Mouse (Mus musculus): ENCODE data around the gene Cep55. TPM values are rescaled to one million over a fixed set of nuclear protein-coding genes. Genes with fewer than 3 reads are reported as not detected.
A peak's percentile ranks its signal among the peaks of the same experiment; 100 is the strongest.

Gene Cep55
- polyA plus RNA-seq, 1 experiment from 2014 or later: 49.2 TPM

GRCm38 (mm10) chr19:38086948-38087551, 32.2 kb downstream of the Cep55 start:
- no peak overlapping the region for H3K27ac ChIP-seq (replicated peaks)
- 71% methylated on average over 11 of the region's 11 CpGs for WGBS
- no peak for DNase-seq (ENCODE audit: low spot score)

GRCm38 (mm10) chr19:38089358-38089757, 34.5 kb downstream of the Cep55 start:
- H3K27ac ChIP-seq (replicated peaks): no peak overlapping the region
- H3K36me3 ChIP-seq: no peaks in the 10 kb centered on the region
- 88% methylated on average over 8 of the region's 8 CpGs for WGBS
- H3K4me1 ChIP-seq: peaks cover 9% of the 10 kb centered on the region
- H3K4me3 ChIP-seq: no peak overlapping the region
- H3K9me3 ChIP-seq (replicated peaks): no peaks in the 10 kb centered on the region
- no peak for DNase-seq (ENCODE audit: low spot score)
- peaks cover 10% of the 10 kb centered on the region for H3K27me3 ChIP-seq (ENCODE audit: low read depth, poor library complexity, severe bottlenecking)

More at GRCm38 (mm10) chr19:38086948-38087551, 32.2 kb downstream of the Cep55 start:
- Histone ChIP-seq H3K9me3 (replicated peaks) (no peaks in the 10 kb centered on the region), H3K4me1 (peaks cover 7% of the 10 kb centered on the region), H3K36me3 (no peaks in the 10 kb centered on the region), H3K27me3 (ENCODE audit: low read depth, poor library complexity, severe bottlenecking) (no peaks in the 10 kb centered on the region; the same call in 1 of the 2 replicates), H3K4me3 (no peak overlapping the region)

DNA sequence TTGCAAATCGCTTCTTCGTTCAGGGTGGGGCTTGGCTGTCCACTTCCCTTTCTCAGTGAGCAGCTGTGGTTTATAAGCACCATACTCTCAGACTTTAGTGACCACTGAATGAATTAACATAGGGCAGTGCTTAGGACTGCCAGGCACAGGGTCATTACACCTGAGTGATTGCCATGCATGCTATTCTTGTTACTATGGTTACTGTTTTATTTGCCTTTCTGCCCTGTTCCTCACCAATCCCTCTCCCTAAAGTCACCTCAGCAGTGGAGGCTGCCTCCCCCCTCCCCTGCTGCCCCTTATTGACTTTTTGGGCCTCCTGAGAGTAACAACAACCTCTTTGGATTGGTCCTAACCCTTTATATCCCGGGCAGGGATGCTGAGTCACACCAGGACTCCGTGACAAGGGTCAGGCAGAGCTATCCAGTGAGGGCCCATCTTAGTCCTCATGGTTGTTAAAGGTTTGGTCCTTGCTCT, 36.7 kb downstream of the Cep55 start:
- DNase-seq (ENCODE audit: low spot score): no peak

DNA sequence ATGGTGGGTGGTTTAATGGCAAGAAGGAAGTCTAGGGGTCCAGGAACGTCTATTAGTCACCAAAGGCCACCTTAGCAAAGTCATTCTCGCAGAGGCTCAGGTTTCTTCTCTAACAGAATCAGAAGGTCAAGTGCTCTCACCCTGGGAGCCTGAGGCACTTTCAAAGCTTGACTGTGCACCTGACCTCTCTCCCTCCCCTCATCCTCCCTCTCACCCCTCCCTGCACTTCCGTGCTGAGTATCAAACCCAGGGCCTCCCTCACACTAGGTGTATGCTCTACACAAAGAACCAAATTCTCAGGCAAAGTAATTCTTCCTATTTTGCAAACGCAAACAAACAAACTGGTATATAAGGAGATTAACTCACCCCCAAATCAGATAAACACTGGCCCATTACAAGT, 41.4 kb downstream of the Cep55 start:
- no peaks in the 10 kb centered on the region; the same call in 1 of the 2 replicates for H3K9me3 ChIP-seq (replicated peaks)
- peaks cover 63% of the 10 kb centered on the region for H3K27me3 ChIP-seq (ENCODE audit: low read depth, poor library complexity, severe bottlenecking)
- WGBS: 12% methylated on average over 4 of the region's 4 CpGs
- H3K4me3 ChIP-seq: no peak overlapping the region
- H3K36me3 ChIP-seq: no peaks in the 10 kb centered on the region
- H3K4me1 ChIP-seq: peaks cover 25% of the 10 kb centered on the region
- no peak overlapping the region for H3K27ac ChIP-seq (replicated peaks)
- no peak for DNase-seq (ENCODE audit: low spot score)

More for the DNA sequence above, 36.7 kb downstream of the Cep55 start:
- Histone ChIP-seq H3K27me3 (ENCODE audit: low read depth, poor library complexity, severe bottlenecking) (peaks cover 28% of the 10 kb centered on the region), H3K36me3 (no peaks in the 10 kb centered on the region), H3K4me3 (no peak overlapping the region), H3K27ac (replicated peaks) (no peak overlapping the region), H3K4me1 (peaks cover 12% of the 10 kb centered on the region), H3K9me3 (replicated peaks) (no peaks in the 10 kb centered on the region)
- 57% methylated on average over 4 of the region's 4 CpGs for WGBS

- under 1% methylated on average over 77 of the region's 77 CpGs for WGBS
- Histone ChIP-seq H3K27me3 (ENCODE audit: low read depth, poor library complexity, severe bottlenecking) (peaks cover 63% of the 10 kb centered on the region), H3K27ac (replicated peaks) (no peak within 1 kb of the TSS), H3K9me3 (replicated peaks) (no peaks in the 10 kb centered on the region; the same call in 1 of the 2 replicates), H3K4me1 (peaks cover 17% of the 10 kb centered on the region), H3K4me3 (peak within 1 kb of the TSS; percentile 51), H3K36me3 (no peaks in the 10 kb centered on the region)
- peak; percentile 39 for DNase-seq (ENCODE audit: low spot score)
These were observed 42.3 kb downstream of the Cep55 start, which contains the start of gene Ffar4 for GRCm38 (mm10) chr19:38096858-38097758. Gene Ffar4 (plus strand): TSS chr19:38097071.

GRCm38 (mm10) chr19:38107871-38108270, 53.1 kb downstream of the Cep55 start:
- H3K4me3 ChIP-seq: no peak overlapping the region
- H3K27ac ChIP-seq (replicated peaks): no peak overlapping the region
- no peaks in the 10 kb centered on the region for H3K4me1 ChIP-seq
- DNase-seq (ENCODE audit: low spot score): no peak
- no peaks in the 10 kb centered on the region for H3K9me3 ChIP-seq (replicated peaks)
- H3K36me3 ChIP-seq: no peaks in the 10 kb centered on the region
- no peaks in the 10 kb centered on the region for H3K27me3 ChIP-seq (ENCODE audit: low read depth, poor library complexity, severe bottlenecking)
- 93% methylated on average over 4 of the region's 4 CpGs for WGBS

DNA sequence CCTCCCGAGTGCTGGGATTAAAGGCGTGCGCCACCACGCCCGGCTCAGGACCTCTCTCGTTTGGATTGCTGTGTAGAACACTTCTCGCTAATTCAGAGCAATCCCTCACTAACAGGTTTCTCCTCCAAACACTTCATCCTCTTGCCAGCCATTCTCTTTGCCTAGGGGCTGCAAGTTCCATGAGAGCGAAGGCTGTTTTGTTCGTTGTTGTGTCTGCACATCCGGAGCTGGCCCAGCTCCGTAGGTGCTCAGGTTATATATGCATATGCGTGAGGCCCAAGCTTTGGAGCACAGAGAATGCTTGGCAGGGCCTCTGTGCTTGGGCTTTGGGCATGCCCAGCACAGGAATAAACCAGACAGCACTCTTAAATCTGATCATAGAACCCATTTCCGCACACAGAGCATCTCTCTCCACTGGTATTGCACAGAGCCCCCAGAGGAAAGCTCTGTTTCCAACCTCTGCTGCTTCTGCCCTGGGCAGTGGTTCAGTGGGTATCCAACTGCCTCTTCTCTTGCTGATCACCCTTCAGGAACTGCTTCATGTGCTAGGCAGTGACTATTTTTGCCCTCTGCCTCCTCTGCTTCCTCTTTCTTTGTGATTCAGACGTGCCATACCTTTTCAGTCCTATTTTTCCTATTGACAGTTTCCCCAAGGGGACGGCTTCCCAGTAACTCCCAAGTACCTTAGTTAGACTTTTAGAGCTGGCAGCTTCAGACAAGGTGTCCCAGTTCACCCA, 54.9 kb downstream of the Cep55 start:
- Histone ChIP-seq H3K27me3 (ENCODE audit: low read depth, poor library complexity, severe bottlenecking) (no peaks in the 10 kb centered on the region), H3K4me3 (no peak overlapping the region), H3K36me3 (no peaks in the 10 kb centered on the region), H3K4me1 (no peaks in the 10 kb centered on the region), H3K27ac (replicated peaks) (no peak overlapping the region), H3K9me3 (replicated peaks) (no peaks in the 10 kb centered on the region)
- DNase-seq (ENCODE audit: low spot score): no peak
- WGBS: 92% methylated on average over 15 of the region's 15 CpGs

DNA sequence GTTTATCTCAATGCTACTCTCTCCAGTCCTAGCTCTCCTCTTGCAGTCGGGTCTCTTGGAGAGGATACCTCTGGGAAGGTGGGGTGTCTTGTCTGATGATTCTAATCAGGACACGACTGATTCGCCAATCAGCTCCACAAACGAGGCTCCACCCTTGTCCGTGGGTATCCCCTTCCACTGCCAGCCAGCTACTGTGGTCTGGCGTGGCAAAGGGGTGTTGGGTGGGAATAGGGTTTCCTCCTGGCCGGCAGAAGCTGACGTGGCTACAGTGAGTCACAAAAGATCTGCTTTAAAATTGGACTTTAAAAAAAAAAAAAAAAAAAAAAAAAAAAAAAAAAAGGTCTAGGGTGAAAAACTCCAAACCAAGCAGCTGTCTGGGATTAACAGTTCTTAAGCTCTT, 56.2 kb downstream of the Cep55 start:
- DNase-seq (ENCODE audit: low spot score): no peak
- H3K9me3 ChIP-seq (replicated peaks): no peaks in the 10 kb centered on the region
- H3K4me1 ChIP-seq: no peaks in the 10 kb centered on the region
- H3K27me3 ChIP-seq (ENCODE audit: low read depth, poor library complexity, severe bottlenecking): no peaks in the 10 kb centered on the region
- H3K4me3 ChIP-seq: no peak overlapping the region
- H3K27ac ChIP-seq (replicated peaks): no peak overlapping the region
- WGBS: 79% methylated on average over 8 of the region's 8 CpGs
- H3K36me3 ChIP-seq: no peaks in the 10 kb centered on the region

- H3K36me3 ChIP-seq: no peaks in the 10 kb centered on the region
- H3K4me3 ChIP-seq: no peak overlapping the region
- 65% methylated on average over 4 of the region's 4 CpGs for WGBS
- no peaks in the 10 kb centered on the region for H3K27me3 ChIP-seq (ENCODE audit: low read depth, poor library complexity, severe bottlenecking)
- no peak overlapping the region for H3K27ac ChIP-seq (replicated peaks)
- H3K4me1 ChIP-seq: no peaks in the 10 kb centered on the region
- DNase-seq (ENCODE audit: low spot score): no peak
- H3K9me3 ChIP-seq (replicated peaks): no peaks in the 10 kb centered on the region
These were observed 57.8 kb downstream of the Cep55 start for GRCm38 (mm10) chr19:38112575-38112974.

- no peaks in the 10 kb centered on the region for H3K27me3 ChIP-seq (ENCODE audit: low read depth, poor library complexity, severe bottlenecking)
- no peaks in the 10 kb centered on the region for H3K4me1 ChIP-seq
- H3K9me3 ChIP-seq (replicated peaks): no peaks in the 10 kb centered on the region
- no peak overlapping the region for H3K4me3 ChIP-seq
- no peak overlapping the region for H3K27ac ChIP-seq (replicated peaks)
- WGBS: 90% methylated on average over 7 of the region's 7 CpGs
- H3K36me3 ChIP-seq: no peaks in the 10 kb centered on the region
- DNase-seq (ENCODE audit: low spot score): no peak
These were observed 60.2 kb downstream of the Cep55 start for GRCm38 (mm10) chr19:38114834-38115491.

- Histone ChIP-seq H3K4me1 (peaks cover 11% of the 10 kb centered on the region), H3K4me3 (no peak overlapping the region), H3K9me3 (replicated peaks) (no peaks in the 10 kb centered on the region), H3K27me3 (ENCODE audit: low read depth, poor library complexity, severe bottlenecking) (peaks cover 37% of the 10 kb centered on the region), H3K36me3 (no peaks in the 10 kb centered on the region), H3K27ac (replicated peaks) (no peak overlapping the region)
- no peak for DNase-seq (ENCODE audit: low spot score)
- 86% methylated on average over 5 of the region's 5 CpGs for WGBS
These were observed 65.4 kb downstream of the Cep55 start for GRCm38 (mm10) chr19:38120123-38120760.

- H3K4me1 ChIP-seq: peaks cover 11% of the 10 kb centered on the region
- H3K27me3 ChIP-seq (ENCODE audit: low read depth, poor library complexity, severe bottlenecking): peaks cover 51% of the 10 kb centered on the region
- H3K27ac ChIP-seq (replicated peaks): peak overlapping the region; percentile 84; the same call in 1 of the 2 replicates
- no peaks in the 10 kb centered on the region for H3K9me3 ChIP-seq (replicated peaks)
- no peak for DNase-seq (ENCODE audit: low spot score)
- H3K4me3 ChIP-seq: peak overlapping the region; percentile 72
- H3K36me3 ChIP-seq: no peaks in the 10 kb centered on the region
- WGBS: 28% methylated on average over 9 of the region's 9 CpGs
These were observed 69.1 kb downstream of the Cep55 start for GRCm38 (mm10) chr19:38123921-38124320.

Data from midbrain, embryonic 10.5 days (tissue).